Comparison of ENCODE assay signal across 13 mouse cellular contexts in the genomic region with DNA sequence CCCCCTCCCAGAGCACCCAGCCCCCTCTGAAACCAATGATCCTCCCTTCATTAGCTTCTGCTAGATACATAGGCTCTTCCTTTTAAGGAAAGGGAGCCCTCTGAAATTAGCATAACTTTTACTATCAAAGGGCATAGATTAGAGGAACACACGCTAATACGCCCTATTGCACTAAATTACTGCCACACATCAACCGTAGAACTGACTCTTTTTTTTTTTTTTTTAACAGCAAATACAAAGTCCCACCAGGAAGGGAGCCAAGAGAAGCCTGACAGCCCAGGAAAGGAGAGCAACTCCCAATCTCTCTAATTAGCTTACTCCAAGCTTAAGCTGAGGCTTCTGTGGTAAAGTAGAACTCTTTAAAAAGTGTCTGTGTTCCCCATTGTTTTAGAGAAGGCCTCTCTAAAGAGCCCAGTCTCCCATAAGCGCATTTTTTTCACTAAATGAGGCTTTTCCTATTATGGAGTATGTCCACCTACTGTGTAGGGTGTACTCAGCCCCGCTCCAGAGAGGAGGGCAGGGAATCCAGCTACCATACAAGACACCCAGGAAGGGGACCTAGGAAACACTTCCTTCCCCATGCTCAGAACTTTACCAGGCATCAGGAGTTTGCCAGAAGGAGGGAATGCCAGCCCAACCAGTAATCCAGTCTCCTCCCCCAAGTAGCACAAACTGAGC. TPM values are rescaled to one million over a fixed set of nuclear protein-coding genes. Genes with fewer than 3 reads are reported as not detected.
DNase-seq lines count a peak whose midpoint lies in the region; ATAC-seq lines count a peak whose summit lies in the region.
"Had no signal": no experiment of that assay in that cellular context is flagged by ENCODE, and none has a peak within 500 bp of the region (broad histone marks: within the 10 kb centered on the region; RNA-seq: fewer than 3 reads in every experiment).

No protein-coding gene starts in this region.

- ATAC-seq in midbrain, embryonic 16.5 days, result peak; percentile 26; the same call in 1 of the 2 replicates
- ATAC-seq in midbrain, embryonic 11.5 days (ENCODE audit: low FRiP score), result no peak
- peak; percentile 58; the same call in 1 of the 2 replicates for ATAC-seq in forebrain, embryonic 12.5 days (ENCODE audit: low FRiP score)
- no peak for ATAC-seq in stomach, embryonic 14.5 days (ENCODE audit: insufficient number of reproducible peaks, insufficient read depth, low FRiP score, low read depth)
- no peak for ATAC-seq in frontal cortex, adult (ENCODE audit: low TSS enrichment)

- no peak overlapping the region for H3K4me2 ChIP-seq in midbrain, embryonic 16.5 days (ENCODE audit: low read length)
- H3K4me2 ChIP-seq in midbrain, embryonic 11.5 days, result no peak overlapping the region
- no peak overlapping the region for H3K4me2 ChIP-seq in forebrain, embryonic 12.5 days
- H3K4me2 ChIP-seq in stomach, embryonic 14.5 days (replicated peaks; ENCODE audit: low read depth, low read length), result no peak overlapping the region
- H3K4me2 ChIP-seq: stomach, embryonic 15.5 days had no signal

- no peaks in the 10 kb centered on the region for H3K36me3 ChIP-seq in midbrain, embryonic 16.5 days (ENCODE audit: control insufficient read depth, insufficient read depth, low read length)
- H3K36me3 ChIP-seq in midbrain, embryonic 11.5 days (ENCODE audit: control insufficient read depth, insufficient read depth, low read length), result no peaks in the 10 kb centered on the region
- no peaks in the 10 kb centered on the region for H3K36me3 ChIP-seq in forebrain, embryonic 12.5 days (replicated peaks)
- no peaks in the 10 kb centered on the region for H3K36me3 ChIP-seq in stomach, embryonic 14.5 days (ENCODE audit: control insufficient read depth, insufficient read depth, low read length)
- H3K36me3 ChIP-seq: stomach, embryonic 15.5 days had no signal

- DNase-seq in kidney, adult 9 months, result peak; percentile 30
- no peak for DNase-seq in kidney, adult 18-20 months
- no peak for DNase-seq in midbrain, embryonic 11.5 days (ENCODE audit: low spot score, missing footprints)
- no peak for DNase-seq in urinary bladder, postnatal 25 days (ENCODE audit: low spot score)
- DNase-seq: cerebellum, adult 9-11 months; lung, postnatal 36 days; thymus, postnatal 4 days had no signal

- H3K9ac ChIP-seq in midbrain, embryonic 16.5 days (ENCODE audit: low read depth, low read length), result no peak overlapping the region
- no peak overlapping the region for H3K9ac ChIP-seq in midbrain, embryonic 11.5 days (ENCODE audit: low read length)
- no peak overlapping the region for H3K9ac ChIP-seq in forebrain, embryonic 12.5 days
- H3K9ac ChIP-seq in stomach, embryonic 14.5 days (replicated peaks; ENCODE audit: low read depth, low read length), result no peak overlapping the region
- H3K9ac ChIP-seq: liver, embryonic 14.5 days; stomach, embryonic 15.5 days had no signal

- no peaks in the 10 kb centered on the region for H3K9me3 ChIP-seq in midbrain, embryonic 16.5 days (replicated peaks; ENCODE audit: control insufficient read depth, low read length, poor library complexity, severe bottlenecking)
- H3K9me3 ChIP-seq in midbrain, embryonic 11.5 days (ENCODE audit: control insufficient read depth, low read length), result no peaks in the 10 kb centered on the region
- H3K9me3 ChIP-seq in forebrain, embryonic 12.5 days, result no peaks in the 10 kb centered on the region
- H3K9me3 ChIP-seq in stomach, embryonic 14.5 days (ENCODE audit: control insufficient read depth, low read depth, low read length), result no peaks in the 10 kb centered on the region
- H3K9me3 ChIP-seq: stomach, embryonic 15.5 days had no signal

- WGBS in midbrain, embryonic 16.5 days, result 24% methylated on average over 5 of the region's 5 CpGs
- 45% methylated on average over 5 of the region's 5 CpGs for WGBS in midbrain, embryonic 11.5 days
- 5% methylated on average over 5 of the region's 5 CpGs for WGBS in forebrain, embryonic 12.5 days
- 63% methylated on average over 5 of the region's 5 CpGs for WGBS in stomach, embryonic 14.5 days

- H3K27me3 ChIP-seq in midbrain, embryonic 16.5 days (ENCODE audit: control insufficient read depth, insufficient read depth, low read depth, low read length), result no peaks in the 10 kb centered on the region
- H3K27me3 ChIP-seq in midbrain, embryonic 11.5 days (ENCODE audit: control insufficient read depth, insufficient read depth, low read length), result no peaks in the 10 kb centered on the region
- no peaks in the 10 kb centered on the region for H3K27me3 ChIP-seq in forebrain, embryonic 12.5 days
- H3K27me3 ChIP-seq in stomach, embryonic 14.5 days (ENCODE audit: control insufficient read depth, insufficient read depth, low read length), result no peaks in the 10 kb centered on the region
- H3K27me3 ChIP-seq: stomach, embryonic 15.5 days had no signal

- H3K27ac ChIP-seq in midbrain, embryonic 16.5 days (ENCODE audit: low read length), result peak overlapping the region; percentile 18; the same call in 1 of the 2 replicates
- H3K27ac ChIP-seq in midbrain, embryonic 11.5 days (ENCODE audit: low read depth, low read length), result no peak overlapping the region
- H3K27ac ChIP-seq in forebrain, embryonic 12.5 days, result 0 out of 2 replicates have a peak overlapping the region, but pooled peaks have one; percentile 36
- H3K27ac ChIP-seq in stomach, embryonic 14.5 days (ENCODE audit: low read length), result peak overlapping the region; percentile 15; the same call in 1 of the 2 replicates
- H3K27ac ChIP-seq: liver, embryonic 14.5 days had no signal

- H3K4me1 ChIP-seq in midbrain, embryonic 16.5 days (ENCODE audit: control insufficient read depth, insufficient read depth, low read length), result peaks cover 7% of the 10 kb centered on the region; the same call in 1 of the 2 replicates
- no peaks in the 10 kb centered on the region for H3K4me1 ChIP-seq in midbrain, embryonic 11.5 days (ENCODE audit: control insufficient read depth, insufficient read depth, low read length)
- peaks cover 9% of the 10 kb centered on the region for H3K4me1 ChIP-seq in forebrain, embryonic 12.5 days
- peaks cover 15% of the 10 kb centered on the region; the same call in 1 of the 2 replicates for H3K4me1 ChIP-seq in stomach, embryonic 14.5 days (ENCODE audit: control insufficient read depth, insufficient read depth, low read length)

- H3K4me3 ChIP-seq in midbrain, embryonic 16.5 days (ENCODE audit: low read depth, low read length), result no peak overlapping the region
- no peak overlapping the region for H3K4me3 ChIP-seq in midbrain, embryonic 11.5 days (ENCODE audit: low read depth, low read length)
- no peak overlapping the region for H3K4me3 ChIP-seq in forebrain, embryonic 12.5 days (replicated peaks)
- H3K4me3 ChIP-seq in stomach, embryonic 14.5 days (ENCODE audit: low read depth, low read length), result no peak overlapping the region
- H3K4me3 ChIP-seq: stomach, embryonic 15.5 days had no signal

RNA-seq across cellular contexts. Expression of a gene that starts 38.0 kb away (rescaled TPM):
- polyA plus RNA-seq in midbrain, embryonic 16.5 days (2015; fragmentation: Nextera tagmentation; extraction: Ambion mirVana), result 41.1 and 47.1 TPM in 2 replicates
- polyA plus RNA-seq in midbrain, embryonic 11.5 days (2014; fragmentation: Nextera tagmentation; extraction: Ambion mirVana), result 16.6 and 19.4 TPM in 2 replicates
- polyA plus RNA-seq in forebrain, embryonic 12.5 days (2016; fragmentation: Nextera tagmentation; extraction: Ambion mirVana), result 25.3 and 33.0 TPM in 2 replicates
- 34.8 and 35.7 TPM in 2 replicates for polyA plus RNA-seq in stomach, embryonic 14.5 days (2014; fragmentation: Nextera tagmentation; extraction: Ambion mirVana)

Comparison
In these comparisons a context has a peak if more than half of its experiments do, and no peak if none do; other contexts are left out.
1. ATAC-seq: peak in midbrain, embryonic 16.5 days (single experiment) and forebrain, embryonic 12.5 days (single experiment); none in midbrain, embryonic 11.5 days (single experiment), stomach, embryonic 14.5 days (single experiment) and frontal cortex, adult (single experiment).